Mouse (Mus musculus) kidney, postnatal 0 days (tissue): ENCODE results near the gene Chek2. TPM values are rescaled to one million over a fixed set of nuclear protein-coding genes. Genes with fewer than 3 reads are reported as not detected.

Experiments
- ATAC-seq: fragments of 200-750 bp; cut with Nextera tagmentation; replicated peaks from 2 replicates; pipeline ENCODE4 v1.8.0; 2017; ENCODE audit warnings: low read depth, moderate number of reproducible peaks, moderate TSS enrichment, moderate library complexity; ENCODE audit not compliant: low FRiP score
- DNase-seq: peaks from one replicate; pipeline ENCODE4 v3.0.0-alpha.2; 2016; ENCODE audit warnings: low spot score
- H3K27ac ChIP-seq: fragments of 300-500 bp; sonication (generic); 2 replicates; pipeline ENCODE4 v1.5.1; 2014; ENCODE audit warnings: mild to moderate bottlenecking
- H3K27me3 ChIP-seq: fragments of 300-500 bp; sonication (generic); 2 replicates; pipeline ENCODE4 v1.6.1; 2014; ENCODE audit warnings: low read length, mixed read lengths; ENCODE audit not compliant: insufficient read depth
- H3K36me3 ChIP-seq: fragments of 300-500 bp; sonication (generic); 2 replicates; pipeline ENCODE4 v1.6.1; 2014; ENCODE audit warnings: low read length, mixed read lengths; ENCODE audit not compliant: insufficient read depth
- H3K4me1 ChIP-seq: fragments of 300-500 bp; sonication (generic); replicated peaks from 2 replicates; pipeline ENCODE4 v1.6.1; 2014; ENCODE audit warnings: antibody characterized with exemption, low read length, mixed read lengths; ENCODE audit not compliant: insufficient read depth
- H3K4me2 ChIP-seq: fragments of 300-500 bp; sonication (generic); 2 replicates; pipeline ENCODE4 v1.6.1; 2014; ENCODE audit warnings: mild to moderate bottlenecking, low read length, moderate library complexity, mixed read lengths
- H3K4me3 ChIP-seq: fragments of 300-500 bp; sonication (generic); replicated peaks from 2 replicates; pipeline ENCODE4 v1.5.1; 2014; ENCODE audit warnings: low read depth, low read length
- H3K9ac ChIP-seq: fragments of 300-500 bp; sonication (generic); 2 replicates; pipeline ENCODE4 v1.6.1; 2014; ENCODE audit warnings: low read depth, low read length
- H3K9me3 ChIP-seq: fragments of 300-500 bp; sonication (generic); replicated peaks from 2 replicates; pipeline ENCODE4 v1.6.1; 2016; ENCODE audit warnings: low read length, inconsistent platforms, mixed read lengths
- CTCF ChIP-seq: IDR thresholded peaks from 2 replicates; pipeline ENCODE4 v1.5.1; 2016; ENCODE audit warnings: antibody characterized with exemption, low read depth, mild to moderate bottlenecking, moderate library complexity
- WGBS: fragments of 180-500 bp; shearing (Covaris S2); extraction: QIAGEN DNeasy Blood & Tissue Kit; methylation state at CpG from one replicate; pipeline ENCODE4 v1.1.7; 2014; 5-methylcytosine and 5-hydroxymethylcytosine counted together
- polyA plus RNA-seq: library from polyadenylated mRNA; unstranded; fragments of >200 nt; fragmentation: Nextera tagmentation; extraction: Ambion mirVana; gene quantifications from 2 replicates; pipeline ENCODE4 v1.2.1, GENCODE M21; 2015

Chek2 gene
- polyA plus RNA-seq, 1 experiment from 2014 or later, result 12.9 TPM

DNA sequence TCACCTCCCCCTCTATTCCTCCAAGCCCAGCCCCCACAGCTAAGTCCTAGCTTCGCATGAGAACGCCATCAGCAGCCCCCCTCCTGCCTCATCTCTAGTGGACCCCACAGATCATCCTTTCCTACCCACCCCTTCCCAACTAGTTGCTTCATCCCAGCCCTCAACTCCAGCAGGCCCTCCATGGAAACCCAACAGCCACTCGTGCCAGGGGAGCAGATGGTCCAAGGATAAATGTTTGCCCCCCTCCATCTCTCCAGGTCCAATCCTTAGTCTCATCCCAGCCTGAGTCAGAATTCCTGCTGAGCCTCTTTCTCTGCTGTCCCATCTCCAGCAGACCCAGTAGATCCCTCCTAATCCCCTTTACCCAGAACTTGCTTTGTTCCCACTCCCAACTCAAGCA, 76.5 kb downstream of the Chek2 start:
- Histone ChIP-seq H3K27me3 (no peaks in the 10 kb centered on the region), H3K4me1 (no peaks in the 10 kb centered on the region), H3K27ac (no peak overlapping the region), H3K4me3 (no peak overlapping the region), H3K36me3 (no peaks in the 10 kb centered on the region), H3K4me2 (no peak overlapping the region), H3K9me3 (no peaks in the 10 kb centered on the region), H3K9ac (no peak overlapping the region)
- ATAC-seq (no peak), DNase-seq (no peak)
- 96% methylated on average over 3 of the region's 3 CpGs for WGBS
- TF ChIP-seq CTCF, result no peak

- WGBS, result 90% methylated on average over 4 of the region's 4 CpGs
- Histone ChIP-seq H3K27ac (no peak overlapping the region), H3K9ac (no peak overlapping the region), H3K4me2 (no peak overlapping the region), H3K4me3 (no peak overlapping the region), H3K36me3 (no peaks in the 10 kb centered on the region), H3K27me3 (no peaks in the 10 kb centered on the region), H3K9me3 (no peaks in the 10 kb centered on the region), H3K4me1 (no peaks in the 10 kb centered on the region)
- ATAC-seq (no peak), DNase-seq (no peak)
- TF ChIP-seq CTCF, result no peak
These were observed 79.8 kb downstream of the Chek2 start for GRCm38 (mm10) chr5:110919541-110919940.

GRCm38 (mm10) chr5:110923336-110923735, 83.6 kb downstream of the Chek2 start:
- Histone ChIP-seq H3K36me3 (no peaks in the 10 kb centered on the region), H3K4me1 (no peaks in the 10 kb centered on the region), H3K27ac (no peak overlapping the region), H3K4me3 (no peak overlapping the region), H3K9me3 (no peaks in the 10 kb centered on the region), H3K4me2 (no peak overlapping the region), H3K27me3 (no peaks in the 10 kb centered on the region), H3K9ac (no peak overlapping the region)
- 23% methylated on average over 1 of the region's 1 CpGs for WGBS
- TF ChIP-seq CTCF, result peak; percentile 67
- ATAC-seq (no peak), DNase-seq (peak; percentile 63)

Other genes starting within 250 kb of the Chek2 start
- gene Noc4l, start 186.6 kb upstream of the Chek2 start, polyA plus RNA-seq, result 33.8 and 37.1 TPM in 2 replicates
- 14.2 and 15.6 TPM in 2 replicates for gene Ddx51, start 186.5 kb upstream of the Chek2 start, polyA plus RNA-seq
- gene Ep400, start 69.3 kb upstream of the Chek2 start, polyA plus RNA-seq, result 21.6 and 31.7 TPM in 2 replicates
- gene Pus1, start 59.3 kb upstream of the Chek2 start, polyA plus RNA-seq, result 34.3 and 36.9 TPM in 2 replicates
- 11.4 and 12.2 TPM in 2 replicates for gene Ulk1, start 29.9 kb upstream of the Chek2 start, polyA plus RNA-seq
- gene Hscb, start 202 bp upstream of the Chek2 start, polyA plus RNA-seq, result 51.3 and 52.2 TPM in 2 replicates
- 8.1 and 8.7 TPM in 2 replicates for gene Ttc28, start 39.8 kb downstream of the Chek2 start, polyA plus RNA-seq